Mouse (Mus musculus) megakaryocyte, embryonic 14.5 days (primary cell): ENCODE measurements around the gene Mn1.

ENCODE experiments used
- FLI1 ChIP-seq: IDR thresholded peaks from 2 replicates; pipeline ENCODE4 v1.6.1; 2012; ENCODE audit warnings: low read length, inconsistent platforms, mixed read lengths
- GATA1 ChIP-seq: IDR thresholded peaks from 3 replicates; pipeline ENCODE4 v1.6.1; 2012; ENCODE audit warnings: mixed read lengths, low read length, inconsistent platforms, borderline replicate concordance

DNA sequence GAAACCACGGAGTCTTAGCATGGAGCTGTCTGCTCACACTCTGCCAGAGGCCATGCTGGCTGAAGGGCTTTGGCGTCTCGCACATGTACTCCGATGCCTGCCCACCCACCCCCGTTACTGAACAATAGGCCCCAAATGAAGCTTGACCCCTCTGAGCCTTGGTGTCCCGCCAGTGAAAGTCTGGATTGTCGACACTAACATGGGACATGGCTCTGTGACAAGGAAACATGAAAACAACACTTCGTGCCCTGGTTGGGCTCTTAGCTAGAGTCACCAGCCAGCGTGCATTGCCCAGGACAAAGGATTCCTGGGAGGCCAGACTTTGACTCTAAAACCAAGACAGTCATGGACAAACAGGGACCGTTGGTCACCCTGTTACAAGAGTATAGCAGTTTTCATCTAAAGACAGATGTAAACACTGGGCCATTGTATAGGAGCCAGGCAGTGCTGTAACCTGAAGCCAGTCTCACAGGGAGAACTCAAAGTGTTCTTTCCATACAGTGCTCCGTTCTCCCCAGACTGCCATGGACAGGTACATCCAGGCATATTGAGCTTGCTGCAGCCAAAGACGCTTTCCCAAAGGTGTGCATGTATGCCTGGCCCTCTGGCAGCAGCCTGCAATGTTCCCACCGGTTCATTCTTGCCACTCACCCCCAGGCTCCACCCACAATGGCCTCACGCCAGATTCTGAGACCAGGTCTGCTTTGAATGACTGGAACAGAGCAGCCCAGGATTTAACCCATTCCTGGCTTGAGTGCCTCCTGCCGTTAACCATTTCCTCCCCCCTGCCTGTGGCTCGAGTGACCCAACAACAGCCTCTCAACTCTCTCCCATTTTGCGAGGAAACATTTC is 23.6 kb upstream of the Mn1 start:
- TF ChIP-seq GATA1: no peak
- no peak for TF ChIP-seq FLI1
